Mouse (Mus musculus) liver, adult 2 months (tissue): ENCODE measurements at regions not wholly inside any gene's neighbourhood (a gene's known extent, or its start where the extent isn't known, plus 50 kb on each side); places are given as distances from the start of the nearest gene placed in this dataset.

Experiments
- CTCF ChIP-seq: fragments of 200-500 bp; IDR thresholded peaks from 2 replicates; pipeline ENCODE4 v1.5.1; 2011; ENCODE audit warnings: low read depth, low read length, control low read depth
- POLR2A ChIP-seq: fragments of 200-500 bp; IDR thresholded peaks from 2 replicates; pipeline ENCODE4 v1.6.1; 2011; ENCODE audit warnings: low read length, control low read depth; ENCODE audit not compliant: insufficient read depth; ENCODE audit errors: extremely low read depth

- TF ChIP-seq POLR2A (no peak), CTCF (no peak)
Measured at GRCm38 (mm10) chr1:137130264-137130663, 170.0 kb upstream of the Nr5a2 start.
